Mouse (Mus musculus): ENCODE measurements around the gene Pde8a. TPM values are rescaled to one million over a fixed set of nuclear protein-coding genes. Genes with fewer than 3 reads are reported as not detected.
"Not testable (repeated sequence)": the region's sequence is repeated elsewhere in the genome, so short reads cannot be mapped to it uniquely, and the experiment has no call there.

Pde8a gene
- polyA plus RNA-seq, 1 experiment from 2014 or later = 3.5 TPM

DNA sequence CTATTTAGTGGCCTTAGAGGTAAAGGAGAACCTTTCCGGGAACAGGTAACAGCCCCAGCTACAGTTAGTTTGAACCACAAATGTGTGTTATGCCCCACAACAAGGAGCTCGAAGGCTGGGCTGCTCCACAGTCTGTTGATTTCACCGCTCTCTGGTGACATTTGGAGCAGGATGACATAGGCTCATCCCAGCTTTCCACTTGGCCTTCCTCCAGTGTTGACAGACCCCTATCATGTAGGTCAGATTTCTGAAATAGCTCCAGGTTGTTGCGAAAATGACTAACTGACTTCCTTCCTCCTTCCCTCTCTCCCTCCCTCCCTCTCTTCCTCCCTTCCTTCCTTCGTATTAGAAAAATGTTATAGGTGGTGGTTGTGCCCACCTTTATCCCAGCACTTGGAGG is 14.3 kb upstream of the Pde8a start:
- Histone ChIP-seq H3K27ac (replicated peaks; ENCODE audit: low read depth, low read length) (no peak overlapping the region), H3K4me1 (ENCODE audit: control insufficient read depth, insufficient read depth, low read length) (peaks cover 6% of the 10 kb centered on the region; the same call in 1 of the 2 replicates), H3K4me2 (ENCODE audit: low read depth, severe bottlenecking) (no peak overlapping the region), H3K9me3 (ENCODE audit: control insufficient read depth, low read length) (no peaks in the 10 kb centered on the region), H3K27me3 (ENCODE audit: control insufficient read depth, insufficient read depth, low read length) (no peaks in the 10 kb centered on the region), H3K36me3 (ENCODE audit: control insufficient read depth, insufficient read depth, low read length) (no peaks in the 10 kb centered on the region), H3K9ac (ENCODE audit: low read length) (no peak overlapping the region), H3K4me3 (ENCODE audit: low read depth, low read length) (no peak overlapping the region)
- 78% methylated on average over 5 of the region's 5 CpGs for WGBS
- ATAC-seq (ENCODE audit: insufficient number of reproducible peaks, low FRiP score, low TSS enrichment, low read depth) = no peak
- DNase-seq (ENCODE audit: low spot score) = no peak

- Histone ChIP-seq H3K4me1 (ENCODE audit: control insufficient read depth, insufficient read depth, low read length) (peaks cover 6% of the 10 kb centered on the region; the same call in 1 of the 2 replicates), H3K9me3 (ENCODE audit: control insufficient read depth, low read length) (no peaks in the 10 kb centered on the region), H3K4me2 (ENCODE audit: low read depth, severe bottlenecking) (no peak overlapping the region), H3K27me3 (ENCODE audit: control insufficient read depth, insufficient read depth, low read length) (no peaks in the 10 kb centered on the region), H3K9ac (ENCODE audit: low read length) (no peak overlapping the region), H3K27ac (replicated peaks; ENCODE audit: low read depth, low read length) (no peak overlapping the region), H3K4me3 (ENCODE audit: low read depth, low read length) (no peak overlapping the region), H3K36me3 (ENCODE audit: control insufficient read depth, insufficient read depth, low read length) (no peaks in the 10 kb centered on the region)
- DNase-seq (ENCODE audit: low spot score) (no peak), ATAC-seq (ENCODE audit: insufficient number of reproducible peaks, low FRiP score, low TSS enrichment, low read depth) (no peak)
- WGBS = 65% methylated on average over 4 of the region's 4 CpGs
Measured at GRCm38 (mm10) chr7:81199757-81200156, 13.6 kb upstream of the Pde8a start.

DNA sequence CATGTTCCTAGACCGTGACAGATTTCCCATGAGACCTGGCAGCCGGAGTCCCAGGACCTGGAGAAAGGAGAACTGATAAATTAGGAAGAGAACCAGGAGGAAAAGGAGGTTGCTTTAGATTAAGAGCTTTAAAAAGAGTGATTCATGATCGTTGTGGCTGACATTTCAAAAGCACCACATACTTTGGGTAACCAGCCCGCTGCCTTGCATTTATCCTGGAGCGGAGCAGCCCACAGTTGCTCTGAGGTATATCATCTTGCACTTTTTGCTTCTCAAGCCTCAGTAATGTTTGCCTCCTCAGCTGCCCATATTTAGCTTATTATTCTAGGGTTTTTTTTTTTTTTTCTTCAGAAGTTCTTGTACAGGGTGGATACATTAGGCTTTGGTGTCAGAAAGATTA is 11.0 kb upstream of the Pde8a start:
- Histone ChIP-seq H3K27ac (replicated peaks; ENCODE audit: low read depth, low read length) (no peak overlapping the region), H3K36me3 (ENCODE audit: control insufficient read depth, insufficient read depth, low read length) (no peaks in the 10 kb centered on the region), H3K27me3 (ENCODE audit: control insufficient read depth, insufficient read depth, low read length) (no peaks in the 10 kb centered on the region), H3K4me1 (ENCODE audit: control insufficient read depth, insufficient read depth, low read length) (peaks cover 6% of the 10 kb centered on the region; the same call in 1 of the 2 replicates), H3K9me3 (ENCODE audit: control insufficient read depth, low read length) (no peaks in the 10 kb centered on the region), H3K9ac (ENCODE audit: low read length) (no peak overlapping the region), H3K4me3 (ENCODE audit: low read depth, low read length) (no peak overlapping the region), H3K4me2 (ENCODE audit: low read depth, severe bottlenecking) (no peak overlapping the region)
- ATAC-seq (ENCODE audit: insufficient number of reproducible peaks, low FRiP score, low TSS enrichment, low read depth) (no peak), DNase-seq (ENCODE audit: low spot score) (no peak)
- 53% methylated on average over 5 of the region's 5 CpGs for WGBS

DNA sequence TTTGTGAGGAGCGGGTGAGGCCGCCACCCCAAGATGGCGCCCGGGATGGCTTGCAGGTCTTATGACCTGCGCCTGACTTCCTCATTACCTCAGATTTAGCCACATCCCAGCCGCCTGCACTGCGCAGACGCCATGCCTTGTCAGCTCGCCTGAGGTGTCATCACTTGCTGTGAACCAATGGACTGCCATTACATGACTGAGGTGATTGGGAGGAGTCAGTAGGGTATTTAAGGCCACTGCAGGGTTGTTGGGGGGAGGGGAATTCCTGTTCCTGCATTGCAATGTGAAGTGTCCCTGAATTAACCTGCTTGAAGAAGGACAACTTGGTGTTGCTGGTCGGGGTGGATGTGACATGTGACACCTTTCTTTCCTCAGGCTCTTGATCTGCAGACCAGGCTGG is 9.8 kb upstream of the Pde8a start:
- not testable (repeated sequence) for H3K9ac ChIP-seq (ENCODE audit: low read length); H3K4me1 ChIP-seq (ENCODE audit: control insufficient read depth, insufficient read depth, low read length); DNase-seq (ENCODE audit: low spot score); H3K4me3 ChIP-seq (ENCODE audit: low read depth, low read length); H3K27me3 ChIP-seq (ENCODE audit: control insufficient read depth, insufficient read depth, low read length); H3K4me2 ChIP-seq (ENCODE audit: low read depth, severe bottlenecking); H3K27ac ChIP-seq (replicated peaks; ENCODE audit: low read depth, low read length); ATAC-seq (ENCODE audit: insufficient number of reproducible peaks, low FRiP score, low TSS enrichment, low read depth); H3K9me3 ChIP-seq (ENCODE audit: control insufficient read depth, low read length); H3K36me3 ChIP-seq (ENCODE audit: control insufficient read depth, insufficient read depth, low read length)
- 87% methylated on average over 10 of the region's 10 CpGs for WGBS

GRCm38 (mm10) chr7:81208944-81209343 is 4.5 kb upstream of the Pde8a start:
- H3K36me3 ChIP-seq (ENCODE audit: control insufficient read depth, insufficient read depth, low read length) = no peaks in the 10 kb centered on the region
- peak; percentile 76 for DNase-seq (ENCODE audit: low spot score)
- H3K4me3 ChIP-seq (ENCODE audit: low read depth, low read length) = no peak overlapping the region
- WGBS = 21% methylated on average over 6 of the region's 6 CpGs
- H3K9me3 ChIP-seq (ENCODE audit: control insufficient read depth, low read length) = no peaks in the 10 kb centered on the region
- ATAC-seq (ENCODE audit: insufficient number of reproducible peaks, low FRiP score, low TSS enrichment, low read depth) = no peak
- peaks cover 15% of the 10 kb centered on the region for H3K27me3 ChIP-seq (ENCODE audit: control insufficient read depth, insufficient read depth, low read length)
- H3K27ac ChIP-seq (replicated peaks; ENCODE audit: low read depth, low read length) = no peak overlapping the region
- peaks cover 6% of the 10 kb centered on the region; the same call in 1 of the 2 replicates for H3K4me1 ChIP-seq (ENCODE audit: control insufficient read depth, insufficient read depth, low read length)
- H3K9ac ChIP-seq (ENCODE audit: low read length) = no peak overlapping the region
- no peak overlapping the region for H3K4me2 ChIP-seq (ENCODE audit: low read depth, severe bottlenecking)

DNA sequence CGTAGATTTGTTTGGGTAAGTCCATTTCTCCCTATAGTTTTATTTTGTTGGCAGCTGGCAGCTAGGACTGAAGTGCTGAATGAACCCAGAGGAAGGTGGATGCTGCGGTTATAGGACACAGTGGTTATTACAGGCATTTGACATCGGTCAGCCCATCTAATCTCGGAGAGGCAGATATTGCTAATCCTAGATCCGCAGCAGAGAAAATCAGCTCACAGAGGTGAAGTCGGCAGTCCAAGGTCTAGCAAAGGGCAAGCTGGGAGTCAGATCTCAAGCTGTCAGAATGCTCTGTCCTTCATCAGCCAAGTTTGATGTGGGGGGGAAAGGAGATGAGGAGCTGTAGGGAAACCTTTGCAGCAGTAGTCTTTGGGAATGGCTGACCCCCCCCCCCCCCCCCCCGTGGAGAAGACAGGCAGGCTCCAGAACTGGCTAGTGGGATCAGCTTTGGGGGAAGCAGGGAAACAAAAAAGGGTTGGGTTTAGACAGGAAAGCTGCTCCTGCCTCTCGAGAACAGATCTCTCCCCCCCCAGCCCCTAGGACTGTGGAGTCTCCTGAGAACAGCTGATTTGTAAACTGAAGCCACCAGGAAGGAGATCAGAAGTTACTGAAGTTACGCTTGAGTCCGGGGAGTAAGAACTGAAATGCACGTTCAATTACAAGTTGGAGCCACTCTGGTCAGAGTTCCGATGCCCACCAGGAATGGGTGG is 3.3 kb upstream of the Pde8a start:
- Histone ChIP-seq H3K4me1 (ENCODE audit: control insufficient read depth, insufficient read depth, low read length) (peaks cover 6% of the 10 kb centered on the region; the same call in 1 of the 2 replicates), H3K4me3 (ENCODE audit: low read depth, low read length) (no peak overlapping the region), H3K27me3 (ENCODE audit: control insufficient read depth, insufficient read depth, low read length) (peaks cover 24% of the 10 kb centered on the region), H3K4me2 (ENCODE audit: low read depth, severe bottlenecking) (no peak overlapping the region), H3K36me3 (ENCODE audit: control insufficient read depth, insufficient read depth, low read length) (no peaks in the 10 kb centered on the region), H3K27ac (replicated peaks; ENCODE audit: low read depth, low read length) (no peak overlapping the region), H3K9me3 (ENCODE audit: control insufficient read depth, low read length) (no peaks in the 10 kb centered on the region), H3K9ac (ENCODE audit: low read length) (no peak overlapping the region)
- ATAC-seq (ENCODE audit: insufficient number of reproducible peaks, low FRiP score, low TSS enrichment, low read depth) (no peak), DNase-seq (ENCODE audit: low spot score) (no peak)
- 50% methylated on average over 11 of the region's 12 CpGs for WGBS

DNA sequence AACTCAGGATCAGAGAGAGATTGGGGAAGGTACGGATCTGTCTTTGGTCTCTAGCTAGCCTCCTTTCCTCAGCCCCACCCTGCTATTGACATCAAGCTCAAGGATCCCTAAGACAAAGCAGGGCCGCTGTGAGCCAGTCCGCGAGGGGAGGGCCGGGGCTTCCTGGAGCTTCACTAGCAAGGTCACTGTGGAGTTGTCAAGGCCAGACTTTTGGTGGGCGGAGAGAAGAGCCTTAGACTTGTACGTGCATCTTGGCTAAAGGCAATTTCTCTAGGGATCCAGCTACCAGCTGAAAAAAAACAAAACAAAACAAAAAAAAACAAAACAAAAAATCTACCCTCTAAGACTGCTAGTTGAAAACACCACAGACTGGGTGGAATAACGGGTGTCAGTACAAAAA is 1.6 kb upstream of the Pde8a start:
- H3K9ac ChIP-seq (ENCODE audit: low read length) = no peak overlapping the region
- ATAC-seq (ENCODE audit: insufficient number of reproducible peaks, low FRiP score, low TSS enrichment, low read depth) (no peak), DNase-seq (ENCODE audit: low spot score) (peak; percentile 38)
- peaks cover 6% of the 10 kb centered on the region; the same call in 1 of the 2 replicates for H3K4me1 ChIP-seq (ENCODE audit: control insufficient read depth, insufficient read depth, low read length)
- H3K4me2 ChIP-seq (ENCODE audit: low read depth, severe bottlenecking) = peak overlapping the region; percentile 66; the same call in 1 of the 2 replicates
- H3K4me3 ChIP-seq (ENCODE audit: low read depth, low read length) = peak overlapping the region; percentile 38
- H3K27ac ChIP-seq (replicated peaks; ENCODE audit: low read depth, low read length) = no peak overlapping the region
- H3K36me3 ChIP-seq (ENCODE audit: control insufficient read depth, insufficient read depth, low read length) = no peaks in the 10 kb centered on the region
- no peaks in the 10 kb centered on the region for H3K9me3 ChIP-seq (ENCODE audit: control insufficient read depth, low read length)
- 2% methylated on average over 8 of the region's 8 CpGs for WGBS
- H3K27me3 ChIP-seq (ENCODE audit: control insufficient read depth, insufficient read depth, low read length) = peaks cover 27% of the 10 kb centered on the region

DNA sequence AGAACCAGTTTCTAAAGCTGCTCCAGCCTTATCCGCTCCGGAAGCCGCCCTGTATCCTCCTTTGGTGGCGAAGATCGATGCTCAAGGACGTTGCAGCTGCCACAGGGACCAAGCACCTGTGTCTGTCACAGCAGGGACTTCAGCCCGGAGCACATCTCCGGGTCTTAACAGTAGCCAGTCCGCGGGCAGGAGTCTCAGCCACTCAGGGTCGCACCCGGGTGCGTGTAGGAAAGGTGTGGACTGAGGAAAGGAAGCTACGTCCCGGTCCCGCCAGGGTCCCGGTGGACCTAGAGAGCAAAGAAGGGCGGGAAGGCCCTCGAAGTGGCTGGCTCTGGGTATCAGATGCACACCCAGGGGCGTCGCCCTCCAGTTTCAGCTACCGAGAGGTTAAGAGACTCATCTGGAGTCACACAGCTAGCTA is 1.1 kb upstream of the Pde8a start:
- H3K9ac ChIP-seq (ENCODE audit: low read length) = peak overlapping the region; percentile 37
- H3K27ac ChIP-seq (replicated peaks; ENCODE audit: low read depth, low read length) = 0 out of 2 replicates have a peak overlapping the region, but pooled peaks have one; percentile 47
- peak overlapping the region; percentile 38 for H3K4me3 ChIP-seq (ENCODE audit: low read depth, low read length)
- peaks cover 27% of the 10 kb centered on the region for H3K27me3 ChIP-seq (ENCODE audit: control insufficient read depth, insufficient read depth, low read length)
- peak overlapping the region; percentile 66 for H3K4me2 ChIP-seq (ENCODE audit: low read depth, severe bottlenecking)
- no peaks in the 10 kb centered on the region for H3K9me3 ChIP-seq (ENCODE audit: control insufficient read depth, low read length)
- ATAC-seq (ENCODE audit: insufficient number of reproducible peaks, low FRiP score, low TSS enrichment, low read depth) (peak; percentile 44; the same call in 1 of the 2 replicates), DNase-seq (ENCODE audit: low spot score) (peak; percentile 80)
- H3K4me1 ChIP-seq (ENCODE audit: control insufficient read depth, insufficient read depth, low read length) = peaks cover 6% of the 10 kb centered on the region; the same call in 1 of the 2 replicates
- under 1% methylated on average over 22 of the region's 22 CpGs for WGBS
- H3K36me3 ChIP-seq (ENCODE audit: control insufficient read depth, insufficient read depth, low read length) = no peaks in the 10 kb centered on the region
